Mouse (Mus musculus): Measurements from ENCODE around the gene Krtap2-4. TPM values are rescaled to one million over a fixed set of nuclear protein-coding genes. Genes with fewer than 3 reads are reported as not detected.

Gene Krtap2-4
- polyA plus RNA-seq, 1 experiment from 2014 or later: not detected

DNA sequence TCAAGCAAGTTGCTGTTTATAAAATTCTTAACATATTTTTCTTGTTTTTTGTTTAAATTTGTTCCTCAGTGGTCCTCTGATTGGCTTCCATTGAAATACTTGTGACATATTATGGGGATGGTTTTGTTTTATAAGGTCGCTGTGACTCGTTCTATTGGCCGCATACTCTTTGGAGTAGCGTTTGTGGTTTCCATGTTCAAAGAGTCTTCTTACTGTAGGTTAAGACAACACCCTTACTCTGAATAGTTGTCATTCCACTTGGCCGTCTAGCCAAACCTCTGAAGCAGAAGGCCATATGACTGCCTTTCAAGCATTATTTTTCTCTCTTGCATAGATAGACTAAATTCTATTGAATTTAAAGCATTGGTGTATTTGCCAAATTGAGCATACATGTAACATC, 33.6 kb downstream of the Krtap2-4 start:
- H3K9me3 ChIP-seq (replicated peaks; ENCODE audit: control insufficient read depth, low read length): no peaks in the 10 kb centered on the region
- no peaks in the 10 kb centered on the region for H3K27me3 ChIP-seq (ENCODE audit: control insufficient read depth, insufficient read depth, low read length)
- H3K4me2 ChIP-seq (ENCODE audit: low read depth, low read length): no peak overlapping the region
- no peaks in the 10 kb centered on the region for H3K4me1 ChIP-seq (ENCODE audit: control insufficient read depth, insufficient read depth, low read length)
- no peak overlapping the region for H3K27ac ChIP-seq (replicated peaks; ENCODE audit: low read depth, low read length)
- DNase-seq (ENCODE audit: low spot score) (no peak), ATAC-seq (replicated peaks; ENCODE audit: insufficient number of reproducible peaks, low FRiP score, low TSS enrichment, low read depth) (no peak)
- H3K4me3 ChIP-seq (ENCODE audit: low read depth, low read length): no peak overlapping the region
- H3K9ac ChIP-seq (replicated peaks; ENCODE audit: low read length): no peak overlapping the region
- H3K36me3 ChIP-seq (replicated peaks; ENCODE audit: control insufficient read depth, insufficient read depth, low read depth, low read length): no peaks in the 10 kb centered on the region
- 87% methylated on average over 5 of the region's 5 CpGs for WGBS

DNA sequence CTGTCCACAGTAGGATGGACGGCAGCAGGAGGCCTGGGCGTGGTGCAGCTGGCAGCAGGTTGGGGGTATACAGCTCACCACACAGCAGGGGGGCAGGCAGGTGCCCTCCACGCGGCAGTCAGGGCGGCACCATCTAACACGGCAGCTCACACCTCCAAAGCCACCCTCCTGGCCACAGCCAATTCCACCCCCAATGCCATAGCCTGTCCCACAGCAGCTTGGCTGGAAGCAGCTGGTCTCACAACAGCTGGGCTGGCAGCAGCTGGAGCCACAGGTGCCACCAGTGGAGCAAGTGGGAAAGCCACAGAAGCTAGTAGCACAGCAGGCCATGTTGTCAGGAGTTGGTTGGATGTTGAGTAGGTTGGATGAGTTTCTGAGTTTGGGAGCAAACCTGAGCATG, 34.0 kb downstream of the Krtap2-4 start, which contains the start of gene Krtap1-5:
TSS of gene Krtap1-5 (minus strand) at position 381 of the 400 bp plus-strand sequence.
- DNase-seq (ENCODE audit: low spot score): no peak
- H3K36me3 ChIP-seq (replicated peaks; ENCODE audit: control insufficient read depth, insufficient read depth, low read depth, low read length): no peaks in the 10 kb centered on the region
- H3K9me3 ChIP-seq (replicated peaks; ENCODE audit: control insufficient read depth, low read length): no peaks in the 10 kb centered on the region
- 89% methylated on average over 6 of the region's 6 CpGs for WGBS
- no peaks in the 10 kb centered on the region for H3K27me3 ChIP-seq (ENCODE audit: control insufficient read depth, insufficient read depth, low read length)
- no peak within 1 kb of the TSS for H3K27ac ChIP-seq (replicated peaks; ENCODE audit: low read depth, low read length)
- no peak within 1 kb of the TSS for H3K9ac ChIP-seq (replicated peaks; ENCODE audit: low read length)
- H3K4me3 ChIP-seq (ENCODE audit: low read depth, low read length): no peak within 1 kb of the TSS
- ATAC-seq (replicated peaks; ENCODE audit: insufficient number of reproducible peaks, low FRiP score, low TSS enrichment, low read depth): no peak
- no peak within 1 kb of the TSS for H3K4me2 ChIP-seq (ENCODE audit: low read depth, low read length)
- no peaks in the 10 kb centered on the region for H3K4me1 ChIP-seq (ENCODE audit: control insufficient read depth, insufficient read depth, low read length)

DNA sequence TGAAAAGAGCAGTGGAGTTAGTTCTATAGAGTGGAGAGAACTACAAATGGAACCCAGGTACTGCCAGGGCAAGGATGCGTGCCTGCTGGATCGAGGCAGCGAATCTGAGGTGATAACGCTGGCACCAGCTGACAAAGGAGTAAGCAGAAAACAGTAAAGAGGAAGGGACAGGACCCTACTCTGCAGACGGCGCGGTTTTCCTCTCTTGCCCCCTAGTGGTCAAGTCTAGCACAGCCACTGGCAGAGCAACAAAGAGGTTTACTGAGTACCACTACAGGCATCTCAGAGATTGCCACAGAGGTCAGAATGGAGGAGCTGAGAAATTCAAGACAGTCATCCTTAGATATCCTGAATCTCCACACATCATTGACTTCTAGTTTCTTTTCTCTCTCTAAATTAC, 40.5 kb downstream of the Krtap2-4 start:
- Histone ChIP-seq H3K4me1 (ENCODE audit: control insufficient read depth, insufficient read depth, low read length) (no peaks in the 10 kb centered on the region), H3K9me3 (replicated peaks; ENCODE audit: control insufficient read depth, low read length) (no peaks in the 10 kb centered on the region), H3K4me2 (ENCODE audit: low read depth, low read length) (no peak overlapping the region), H3K27ac (replicated peaks; ENCODE audit: low read depth, low read length) (no peak overlapping the region), H3K4me3 (ENCODE audit: low read depth, low read length) (no peak overlapping the region), H3K27me3 (ENCODE audit: control insufficient read depth, insufficient read depth, low read length) (no peaks in the 10 kb centered on the region), H3K9ac (replicated peaks; ENCODE audit: low read length) (0 out of 2 replicates have a peak overlapping the region, but pooled peaks have one; percentile 6), H3K36me3 (replicated peaks; ENCODE audit: control insufficient read depth, insufficient read depth, low read depth, low read length) (no peaks in the 10 kb centered on the region)
- DNase-seq (ENCODE audit: low spot score) (peak; percentile 89), ATAC-seq (replicated peaks; ENCODE audit: insufficient number of reproducible peaks, low FRiP score, low TSS enrichment, low read depth) (peak; percentile 65; the same call in 1 of the 2 replicates)
- whole genome bisulfite sequencing: 6% methylated on average over 7 of the region's 7 CpGs

DNA sequence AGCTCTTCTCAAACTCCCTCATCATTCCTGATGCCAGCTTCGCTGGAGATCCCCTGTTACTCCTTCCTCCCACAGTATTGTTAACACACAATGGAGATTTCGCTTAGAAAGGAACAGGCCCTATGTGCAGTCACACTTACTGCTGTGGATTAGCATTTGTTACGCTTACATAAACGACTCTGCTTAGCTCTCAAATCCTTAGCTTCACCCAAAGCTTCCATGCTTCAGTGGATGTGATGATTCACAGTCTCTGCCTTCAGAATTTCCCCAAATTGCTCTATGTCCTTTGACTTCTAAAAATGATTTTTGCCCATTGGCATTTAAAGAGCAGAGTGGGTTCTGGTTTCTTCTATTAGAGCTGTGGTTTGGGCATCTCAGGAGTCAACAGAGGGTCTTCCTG, 41.5 kb downstream of the Krtap2-4 start:
- no peak overlapping the region for H3K4me2 ChIP-seq (ENCODE audit: low read depth, low read length)
- H3K9ac ChIP-seq (replicated peaks; ENCODE audit: low read length): no peak overlapping the region
- H3K27ac ChIP-seq (replicated peaks; ENCODE audit: low read depth, low read length): no peak overlapping the region
- H3K4me1 ChIP-seq (ENCODE audit: control insufficient read depth, insufficient read depth, low read length): no peaks in the 10 kb centered on the region
- ATAC-seq (replicated peaks; ENCODE audit: insufficient number of reproducible peaks, low FRiP score, low TSS enrichment, low read depth) (no peak), DNase-seq (ENCODE audit: low spot score) (no peak)
- H3K9me3 ChIP-seq (replicated peaks; ENCODE audit: control insufficient read depth, low read length): no peaks in the 10 kb centered on the region
- H3K27me3 ChIP-seq (ENCODE audit: control insufficient read depth, insufficient read depth, low read length): no peaks in the 10 kb centered on the region
- WGBS: 54% methylated on average over 4 of the region's 4 CpGs
- no peaks in the 10 kb centered on the region for H3K36me3 ChIP-seq (replicated peaks; ENCODE audit: control insufficient read depth, insufficient read depth, low read depth, low read length)
- no peak overlapping the region for H3K4me3 ChIP-seq (ENCODE audit: low read depth, low read length)

DNA sequence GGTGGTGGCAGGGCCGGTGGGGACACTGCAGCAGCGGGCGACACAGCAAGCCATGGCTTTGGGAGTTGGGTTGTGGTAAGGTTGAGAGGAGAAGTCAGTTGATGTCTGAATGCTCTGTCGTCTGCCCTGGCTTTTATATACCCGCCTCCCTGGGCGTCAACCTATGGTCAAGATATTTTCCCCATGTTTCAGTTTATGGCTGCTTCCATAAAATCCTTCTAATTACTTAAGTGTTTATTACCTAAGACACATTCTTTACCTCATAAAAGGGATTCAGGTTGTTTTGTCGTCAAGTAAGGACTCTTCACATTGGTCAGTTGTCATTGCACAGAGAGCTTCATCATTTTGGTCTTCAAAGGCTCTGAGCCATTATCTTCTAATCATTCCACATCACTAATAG, 48.1 kb downstream of the Krtap2-4 start, which contains the start of gene Krtap3-1:
TSS of gene Krtap3-1 (minus strand) at position 101 of the 400 bp plus-strand sequence.
- no peak for ATAC-seq (replicated peaks; ENCODE audit: insufficient number of reproducible peaks, low FRiP score, low TSS enrichment, low read depth)
- no peak within 1 kb of the TSS for H3K27ac ChIP-seq (replicated peaks; ENCODE audit: low read depth, low read length)

More for the DNA sequence above, 48.1 kb downstream of the Krtap2-4 start, which contains the start of gene Krtap3-1:
- Histone ChIP-seq H3K9me3 (replicated peaks; ENCODE audit: control insufficient read depth, low read length) (no peaks in the 10 kb centered on the region), H3K9ac (replicated peaks; ENCODE audit: low read length) (no peak within 1 kb of the TSS), H3K4me3 (ENCODE audit: low read depth, low read length) (no peak within 1 kb of the TSS), H3K4me1 (ENCODE audit: control insufficient read depth, insufficient read depth, low read length) (no peaks in the 10 kb centered on the region), H3K4me2 (ENCODE audit: low read depth, low read length) (no peak within 1 kb of the TSS), H3K36me3 (replicated peaks; ENCODE audit: control insufficient read depth, insufficient read depth, low read depth, low read length) (no peaks in the 10 kb centered on the region), H3K27me3 (ENCODE audit: control insufficient read depth, insufficient read depth, low read length) (no peaks in the 10 kb centered on the region)
- WGBS: 91% methylated on average over 7 of the region's 7 CpGs
- no peak for DNase-seq (ENCODE audit: low spot score)

Other genes starting within 250 kb of the Krtap2-4 start
- 0.34 TPM in 1 of 2 replicates, not detected in the other for gene Krt28, start 239.9 kb downstream of the Krtap2-4 start, polyA plus RNA-seq (2014; fragmentation: Nextera tagmentation; extraction: Ambion mirVana)
- 26.7 and 30.1 TPM in 2 replicates for gene Krt10, start 225.5 kb downstream of the Krtap2-4 start, polyA plus RNA-seq (2014; fragmentation: Nextera tagmentation; extraction: Ambion mirVana)
- not detected in 2 replicates for gene Krt12, start 192.6 kb downstream of the Krtap2-4 start, polyA plus RNA-seq (2014; fragmentation: Nextera tagmentation; extraction: Ambion mirVana)
- 0.17 and 0.53 TPM in 2 replicates for gene Krt20, start 176.7 kb downstream of the Krtap2-4 start, polyA plus RNA-seq (2014; fragmentation: Nextera tagmentation; extraction: Ambion mirVana)
- gene Krt23, start 121.7 kb downstream of the Krtap2-4 start, polyA plus RNA-seq (2014; fragmentation: Nextera tagmentation; extraction: Ambion mirVana): 0.61 TPM in 1 of 2 replicates, not detected in the other
- not detected in 2 replicates for gene Krt39, start 93.5 kb downstream of the Krtap2-4 start, polyA plus RNA-seq (2014; fragmentation: Nextera tagmentation; extraction: Ambion mirVana)
- not detected in 2 replicates for gene Krt40, start 71.7 kb downstream of the Krtap2-4 start, polyA plus RNA-seq (2014; fragmentation: Nextera tagmentation; extraction: Ambion mirVana)
- gene Krtap3-3, start 64.0 kb downstream of the Krtap2-4 start, polyA plus RNA-seq (2014; fragmentation: Nextera tagmentation; extraction: Ambion mirVana): not detected in 2 replicates
- not detected in 2 replicates for gene Krtap3-2, start 58.0 kb downstream of the Krtap2-4 start, polyA plus RNA-seq (2014; fragmentation: Nextera tagmentation; extraction: Ambion mirVana)
- not detected in 2 replicates for gene Gm11939, start 55.4 kb downstream of the Krtap2-4 start, polyA plus RNA-seq (2014; fragmentation: Nextera tagmentation; extraction: Ambion mirVana)
- gene Krtap3-1, start 48.2 kb downstream of the Krtap2-4 start, polyA plus RNA-seq (2014; fragmentation: Nextera tagmentation; extraction: Ambion mirVana): not detected in 2 replicates
- not detected in 2 replicates for gene Krtap1-5, start 33.8 kb downstream of the Krtap2-4 start, polyA plus RNA-seq (2014; fragmentation: Nextera tagmentation; extraction: Ambion mirVana)
- not detected in 2 replicates for gene Krtap1-4, start 31.2 kb downstream of the Krtap2-4 start, polyA plus RNA-seq (2014; fragmentation: Nextera tagmentation; extraction: Ambion mirVana)
- gene Krtap1-3, start 23.5 kb downstream of the Krtap2-4 start, polyA plus RNA-seq (2014; fragmentation: Nextera tagmentation; extraction: Ambion mirVana): not detected in 2 replicates
- not detected in 2 replicates for gene Krtap9-3, start 16.7 kb downstream of the Krtap2-4 start, polyA plus RNA-seq (2014; fragmentation: Nextera tagmentation; extraction: Ambion mirVana)
- gene Gm11938, start 11.5 kb downstream of the Krtap2-4 start, polyA plus RNA-seq (2014; fragmentation: Nextera tagmentation; extraction: Ambion mirVana): not detected in 2 replicates
- gene Gm11937, start 4.7 kb downstream of the Krtap2-4 start, polyA plus RNA-seq (2014; fragmentation: Nextera tagmentation; extraction: Ambion mirVana): not detected in 2 replicates
- gene Gm11562, start 5.6 kb upstream of the Krtap2-4 start, polyA plus RNA-seq (2014; fragmentation: Nextera tagmentation; extraction: Ambion mirVana): not detected in 2 replicates
- gene Krtap4-1, start 13.4 kb upstream of the Krtap2-4 start, polyA plus RNA-seq (2014; fragmentation: Nextera tagmentation; extraction: Ambion mirVana): not detected in 2 replicates
- not detected in 2 replicates for gene Krtap4-2, start 20.2 kb upstream of the Krtap2-4 start, polyA plus RNA-seq (2014; fragmentation: Nextera tagmentation; extraction: Ambion mirVana)
- gene Krtap4-7, start 29.2 kb upstream of the Krtap2-4 start, polyA plus RNA-seq (2014; fragmentation: Nextera tagmentation; extraction: Ambion mirVana): not detected in 2 replicates
- gene Gm11555, start 35.4 kb upstream of the Krtap2-4 start, polyA plus RNA-seq (2014; fragmentation: Nextera tagmentation; extraction: Ambion mirVana): not detected in 2 replicates
- not detected in 2 replicates for gene Gm11563, start 44.1 kb upstream of the Krtap2-4 start, polyA plus RNA-seq (2014; fragmentation: Nextera tagmentation; extraction: Ambion mirVana)
- gene Krtap4-6, start 51.1 kb upstream of the Krtap2-4 start, polyA plus RNA-seq (2014; fragmentation: Nextera tagmentation; extraction: Ambion mirVana): not detected in 2 replicates
- gene Gm14190, start 75.9 kb upstream of the Krtap2-4 start, polyA plus RNA-seq (2014; fragmentation: Nextera tagmentation; extraction: Ambion mirVana): not detected in 2 replicates
- not detected in 2 replicates for gene Gm14180, start 119.4 kb upstream of the Krtap2-4 start, polyA plus RNA-seq (2014; fragmentation: Nextera tagmentation; extraction: Ambion mirVana)
- not detected in 2 replicates for gene Gm11595, start 158.1 kb upstream of the Krtap2-4 start, polyA plus RNA-seq (2014; fragmentation: Nextera tagmentation; extraction: Ambion mirVana)
- gene Krtap4-8, start 165.9 kb upstream of the Krtap2-4 start, polyA plus RNA-seq (2014; fragmentation: Nextera tagmentation; extraction: Ambion mirVana): not detected in 2 replicates
- gene Krtap4-9, start 170.4 kb upstream of the Krtap2-4 start, polyA plus RNA-seq (2014; fragmentation: Nextera tagmentation; extraction: Ambion mirVana): not detected in 2 replicates
- not detected in 2 replicates for gene Gm11596, start 178.6 kb upstream of the Krtap2-4 start, polyA plus RNA-seq (2014; fragmentation: Nextera tagmentation; extraction: Ambion mirVana)
- gene Gm11569, start 184.1 kb upstream of the Krtap2-4 start, polyA plus RNA-seq (2014; fragmentation: Nextera tagmentation; extraction: Ambion mirVana): not detected in 2 replicates
- gene Gm11554, start 189.6 kb upstream of the Krtap2-4 start, polyA plus RNA-seq (2014; fragmentation: Nextera tagmentation; extraction: Ambion mirVana): not detected in 2 replicates
- not detected in 2 replicates for gene Krtap4-13, start 195.0 kb upstream of the Krtap2-4 start, polyA plus RNA-seq (2014; fragmentation: Nextera tagmentation; extraction: Ambion mirVana)
- not detected in 2 replicates for gene Gm11564, start 200.8 kb upstream of the Krtap2-4 start, polyA plus RNA-seq (2014; fragmentation: Nextera tagmentation; extraction: Ambion mirVana)
- not detected in 2 replicates for gene 2300003K06Rik, start 223.2 kb upstream of the Krtap2-4 start, polyA plus RNA-seq (2014; fragmentation: Nextera tagmentation; extraction: Ambion mirVana)
- gene Krtap4-16, start 236.8 kb upstream of the Krtap2-4 start, polyA plus RNA-seq (2014; fragmentation: Nextera tagmentation; extraction: Ambion mirVana): not detected in 2 replicates
- not detected in 2 replicates for gene Gm11568, start 243.1 kb upstream of the Krtap2-4 start, polyA plus RNA-seq (2014; fragmentation: Nextera tagmentation; extraction: Ambion mirVana)
- gene Gm11559, start 249.6 kb upstream of the Krtap2-4 start, polyA plus RNA-seq (2014; fragmentation: Nextera tagmentation; extraction: Ambion mirVana): not detected in 2 replicates